Mouse (Mus musculus) cerebellum, postnatal 10 days (tissue): ENCODE results near the gene B9d1.
A peak's percentile ranks its signal among the peaks of the same experiment; 100 is the strongest.

Experiments used
- DNase-seq, 2 experiments: peaks; one replicate each; pipeline ENCODE4 v3.0.0; 2021; ENCODE audit warnings: mixed read lengths in 2 of 2

Gene B9d1

GRCm38 (mm10) chr11:61504713-61505257 lies at the start of gene B9d1:
Gene B9d1, plus strand, starts transcription at chr11:61505144.
- DNase-seq = peak; percentile 98 to 99

- DNase-seq = no peak
These were observed 40.9 kb upstream of the B9d1 start for GRCm38 (mm10) chr11:61464071-61464470.

- DNase-seq = peak in 1 of 2 experiments; percentile 15
These were observed 39.5 kb upstream of the B9d1 start for GRCm38 (mm10) chr11:61465422-61465821.

GRCm38 (mm10) chr11:61468534-61468933 lies 36.4 kb upstream of the B9d1 start:
- DNase-seq = peak; percentile 94 to 95

- peak; percentile 25 to 34 for DNase-seq
These were observed 35.5 kb upstream of the B9d1 start for GRCm38 (mm10) chr11:61469317-61469917.

GRCm38 (mm10) chr11:61470880-61471279 lies 34.1 kb upstream of the B9d1 start:
- DNase-seq = peak in 1 of 2 experiments; percentile 16

- peak; percentile 8 to 23 for DNase-seq
These were observed 31.3 kb upstream of the B9d1 start for GRCm38 (mm10) chr11:61473630-61474029.

- DNase-seq = peak; percentile 73 to 76
These were observed 28.1 kb upstream of the B9d1 start for GRCm38 (mm10) chr11:61476786-61477382.

- peak; percentile 60 to 61 for DNase-seq
These were observed 27.1 kb upstream of the B9d1 start for GRCm38 (mm10) chr11:61477566-61478508.

- DNase-seq = peak in 1 of 2 experiments; percentile 2
These were observed 26.2 kb upstream of the B9d1 start for GRCm38 (mm10) chr11:61478788-61479187.

- DNase-seq = peak; percentile 81 to 86
These were observed 23.5 kb upstream of the B9d1 start for GRCm38 (mm10) chr11:61481239-61482090.

GRCm38 (mm10) chr11:61483226-61483845 lies 21.6 kb upstream of the B9d1 start:
- peak; percentile 28 to 38 for DNase-seq

- DNase-seq = peak in 1 of 2 experiments; percentile 70
These were observed 20.7 kb upstream of the B9d1 start for GRCm38 (mm10) chr11:61484256-61484612.

GRCm38 (mm10) chr11:61484613-61485540 lies 20.1 kb upstream of the B9d1 start, which contains the start of gene Mfap4:
Gene Mfap4, plus strand, starts transcription at chr11:61485431.
- DNase-seq = peak; percentile 89 to 95

GRCm38 (mm10) chr11:61485541-61486457 lies 19.1 kb upstream of the B9d1 start:
- DNase-seq = peak; percentile 57 to 59

- peak; percentile 57 to 77 for DNase-seq
These were observed 18.3 kb upstream of the B9d1 start for GRCm38 (mm10) chr11:61486458-61487219.

- peak; percentile 84 to 89 for DNase-seq
These were observed 17.5 kb upstream of the B9d1 start for GRCm38 (mm10) chr11:61487401-61487800.

GRCm38 (mm10) chr11:61487936-61488335 lies 17.0 kb upstream of the B9d1 start:
- peak; percentile 32 to 41 for DNase-seq
